Mouse (Mus musculus) olfactory bulb, adult 2 months (tissue): Measurements from ENCODE around the gene Ppme1. TPM values are rescaled to one million over a fixed set of nuclear protein-coding genes. Genes with fewer than 3 reads are reported as not detected.

Experiments
- H3K27ac ChIP-seq: fragments of 200-500 bp; 2 replicates; pipeline ENCODE4 v1.5.1; 2012; ENCODE audit warnings: low read depth, low read length; ENCODE audit not compliant: insufficient read depth
- H3K4me1 ChIP-seq: fragments of 200-500 bp; 2 replicates; pipeline ENCODE4 v1.6.1; 2012; ENCODE audit warnings: low read length; ENCODE audit not compliant: control insufficient read depth, insufficient read depth
- H3K4me3 ChIP-seq: fragments of 200-500 bp; 2 replicates; pipeline ENCODE4 v1.5.1; 2012; ENCODE audit warnings: mild to moderate bottlenecking, low read depth, low read length, moderate library complexity; ENCODE audit not compliant: insufficient read depth
- CTCF ChIP-seq: fragments of 200-500 bp; IDR thresholded peaks from 2 replicates; pipeline ENCODE4 v1.5.1; 2012; ENCODE audit warnings: low read depth, mild to moderate bottlenecking, low read length, moderate library complexity; ENCODE audit not compliant: insufficient read depth
- POLR2A ChIP-seq: fragments of 200-500 bp; IDR thresholded peaks from 2 replicates; pipeline ENCODE4 v1.6.1; 2012; ENCODE audit warnings: mild to moderate bottlenecking, low read depth, low read length, moderate library complexity; ENCODE audit not compliant: insufficient read depth
- WGBS: fragments of 180-500 bp; shearing (Covaris S2); methylation state at CpG from one replicate; pipeline ENCODE4 v1.1.7; 2018; 5-methylcytosine and 5-hydroxymethylcytosine counted together
- polyA plus RNA-seq: library from polyadenylated mRNA; stranded (reverse); fragments of >200 nt; gene quantifications from 2 replicates; pipeline ENCODE4 v1.2.4, GENCODE M21; 2012; ENCODE audit warnings: low replicate concordance; ENCODE audit not compliant: missing spikeins, insufficient read depth, insufficient read length

Ppme1 gene
- polyA plus RNA-seq, 1 experiment: not detected

DNA sequence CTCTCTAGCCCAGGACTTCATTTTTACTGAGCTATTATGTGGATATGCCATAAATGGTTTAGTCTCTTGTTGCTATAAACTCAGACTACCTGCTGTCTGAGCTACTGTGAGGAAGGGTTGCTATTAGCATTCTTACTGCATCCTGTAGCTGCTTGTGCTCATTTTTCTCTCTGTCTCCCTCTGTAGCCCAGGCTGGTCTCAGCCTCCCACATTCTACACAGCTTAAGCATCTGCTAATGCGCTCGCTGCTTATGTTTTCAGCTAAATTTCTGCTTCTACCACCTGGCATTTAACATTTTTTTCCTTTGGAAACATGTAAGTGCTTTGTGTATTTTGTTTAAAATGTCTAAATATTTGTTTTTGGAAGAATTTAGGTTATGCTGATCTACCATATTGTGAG is 76.4 kb downstream of the Ppme1 start:
- 68% methylated on average over 2 of the region's 2 CpGs for WGBS

DNA sequence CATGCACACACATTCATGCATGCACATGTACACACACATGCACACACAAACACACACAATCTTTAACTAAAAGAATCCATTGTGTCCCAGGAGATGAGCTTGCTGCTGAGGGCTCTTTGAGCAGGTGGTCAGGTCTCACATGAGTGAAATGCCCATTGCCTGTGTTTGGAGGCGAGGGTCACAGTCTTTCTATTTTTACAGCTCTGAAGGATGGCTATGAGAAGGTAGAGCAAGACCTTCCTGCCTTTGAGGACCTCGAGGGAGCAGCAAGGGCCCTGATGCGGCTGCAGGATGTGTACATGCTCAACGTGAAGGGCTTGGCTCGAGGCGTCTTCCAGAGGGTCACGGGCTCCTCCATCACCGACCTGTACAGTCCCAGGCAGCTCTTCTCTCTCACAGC is 78.6 kb downstream of the Ppme1 start:
- no peak for TF ChIP-seq POLR2A
- no peak for TF ChIP-seq CTCF
- Histone ChIP-seq H3K27ac (no peak overlapping the region), H3K4me3 (no peak overlapping the region), H3K4me1 (peaks cover 8% of the 10 kb centered on the region)
- 87% methylated on average over 8 of the region's 8 CpGs for WGBS

More for the DNA sequence above, 76.4 kb downstream of the Ppme1 start:
- no peak overlapping the region for H3K4me3 ChIP-seq
- H3K4me1 ChIP-seq: peaks cover 5% of the 10 kb centered on the region
- TF ChIP-seq CTCF: no peak
- no peak for TF ChIP-seq POLR2A
- H3K27ac ChIP-seq: no peak overlapping the region

DNA sequence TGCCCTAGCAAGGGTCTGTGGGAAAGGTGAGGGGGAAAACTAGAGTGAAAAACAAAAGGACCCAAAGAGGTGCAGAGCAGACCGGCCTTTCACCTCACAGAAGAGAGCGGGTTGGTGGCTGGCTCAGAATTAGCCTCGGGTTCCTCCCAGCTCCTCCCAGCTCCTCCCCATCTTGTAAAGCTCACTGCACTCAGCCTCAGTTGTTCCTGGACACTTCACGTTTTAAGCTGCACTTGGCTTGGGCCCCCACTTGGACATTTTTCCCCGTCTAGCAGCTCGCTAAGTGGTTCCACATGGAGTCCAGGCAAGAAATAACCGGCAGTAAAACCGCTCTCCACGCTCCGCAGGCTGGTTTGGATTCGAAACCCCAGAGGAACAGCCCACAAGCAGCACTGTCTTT is 83.5 kb downstream of the Ppme1 start:
- Histone ChIP-seq H3K27ac (no peak overlapping the region), H3K4me3 (no peak overlapping the region), H3K4me1 (peaks cover 13% of the 10 kb centered on the region)
- WGBS: 64% methylated on average over 11 of the region's 11 CpGs
- TF ChIP-seq CTCF: no peak
- no peak for TF ChIP-seq POLR2A

DNA sequence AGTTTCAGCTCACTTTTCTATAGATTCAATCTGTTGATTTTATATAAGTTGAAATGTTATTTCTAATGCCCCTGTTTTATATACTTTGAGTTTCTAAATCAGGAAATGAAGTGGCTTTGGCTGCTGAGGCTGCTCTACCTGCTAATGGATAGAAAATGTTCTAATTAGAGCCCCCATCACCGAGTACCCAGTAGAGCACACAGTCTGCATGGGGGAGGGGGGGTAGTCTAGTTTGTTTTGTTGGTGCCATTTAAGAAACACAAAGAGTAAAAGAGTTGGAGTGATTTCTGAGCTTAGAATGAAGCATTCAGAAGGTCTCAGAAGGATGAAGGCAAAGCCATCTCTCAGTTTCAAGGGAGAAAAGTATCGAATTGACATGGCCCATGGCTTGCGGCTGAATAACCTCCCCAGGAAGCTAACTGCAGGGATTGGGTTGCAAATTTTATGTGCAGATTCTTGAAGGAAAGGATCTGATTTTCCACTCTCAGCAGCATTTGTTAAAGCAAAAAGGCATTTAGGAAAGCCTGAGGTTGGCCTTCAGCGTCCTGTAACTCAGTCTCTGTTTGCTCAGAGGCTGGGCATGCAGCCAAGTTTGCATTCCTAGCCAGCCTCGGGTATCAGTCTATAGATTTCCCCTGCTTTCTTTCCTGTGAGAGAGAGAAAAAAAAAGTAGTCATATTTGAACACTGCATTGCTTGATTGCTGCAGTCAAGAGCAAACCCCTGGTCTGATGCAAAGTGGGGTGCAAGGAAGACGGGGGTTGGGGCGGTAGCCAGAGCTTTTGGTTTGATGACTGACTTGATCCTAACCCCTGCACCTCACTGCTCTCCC is 84.1 kb downstream of the Ppme1 start:
- Histone ChIP-seq H3K27ac (peak overlapping the region; percentile 2; the same call in 1 of the 2 replicates), H3K4me3 (no peak overlapping the region), H3K4me1 (peaks cover 13% of the 10 kb centered on the region)
- WGBS: 39% methylated on average over 7 of the region's 7 CpGs
- TF ChIP-seq CTCF: no peak
- TF ChIP-seq POLR2A: no peak

GRCm38 (mm10) chr7:100285383-100285782 is 86.7 kb downstream of the Ppme1 start, which contains the start of gene P4ha3:
Gene P4ha3 (plus strand): TSS chr7:100285520.
- TF ChIP-seq CTCF (no peak), POLR2A (no peak)
- WGBS: under 1% methylated on average over 52 of the region's 53 CpGs
- Histone ChIP-seq H3K4me1 (peaks cover 13% of the 10 kb centered on the region), H3K27ac (no peak within 1 kb of the TSS), H3K4me3 (peak within 1 kb of the TSS; percentile 62)

GRCm38 (mm10) chr7:100283298-100283697 is 88.8 kb downstream of the Ppme1 start:
- no peak overlapping the region for H3K27ac ChIP-seq
- WGBS: 22% methylated on average over 3 of the region's 3 CpGs
- H3K4me1 ChIP-seq: peaks cover 8% of the 10 kb centered on the region
- no peak for TF ChIP-seq POLR2A
- no peak for TF ChIP-seq CTCF
- H3K4me3 ChIP-seq: no peak overlapping the region

DNA sequence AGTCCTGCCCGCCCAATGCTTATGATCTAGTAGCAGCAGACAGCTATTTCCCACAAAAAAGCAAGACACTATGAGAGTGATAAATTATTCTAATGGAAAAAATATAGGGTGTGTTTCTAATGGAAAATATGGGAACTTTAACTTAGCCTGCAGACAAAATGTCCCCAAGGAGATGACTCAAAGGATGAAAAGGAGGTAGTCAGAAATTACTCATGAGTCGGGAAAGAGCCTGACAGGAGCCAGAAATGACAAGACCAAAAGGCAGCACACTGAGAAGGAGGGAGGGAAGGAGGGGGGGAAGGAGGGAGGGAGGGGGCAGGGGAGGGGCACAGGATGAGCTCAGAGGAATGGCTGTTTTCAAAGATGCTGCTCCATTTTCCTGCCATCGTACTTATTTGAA is 90.5 kb downstream of the Ppme1 start:
- no peak for TF ChIP-seq POLR2A
- no peak for TF ChIP-seq CTCF
- Histone ChIP-seq H3K4me3 (no peak overlapping the region), H3K27ac (no peak overlapping the region), H3K4me1 (peaks cover 7% of the 10 kb centered on the region)
- 66% methylated on average over 3 of the region's 3 CpGs for WGBS

- no peaks in the 10 kb centered on the region for H3K4me1 ChIP-seq
- H3K4me3 ChIP-seq: no peak overlapping the region
- H3K27ac ChIP-seq: no peak overlapping the region
- TF ChIP-seq CTCF (no peak), POLR2A (no peak)
- WGBS: 0% methylated on average over 1 of the region's 1 CpGs
Observed at GRCm38 (mm10) chr7:100279803-100280202, 92.3 kb downstream of the Ppme1 start.

Other genes starting within 250 kb of the Ppme1 start
- not detected in 2 replicates for gene Lipt2, start 213.0 kb downstream of the Ppme1 start, polyA plus RNA-seq
- gene Kcne3, start 195.8 kb downstream of the Ppme1 start, polyA plus RNA-seq: not detected in 2 replicates
- gene Pgm2l1, start 144.9 kb downstream of the Ppme1 start, polyA plus RNA-seq: not detected in 2 replicates
- gene P4ha3, start 86.8 kb downstream of the Ppme1 start, polyA plus RNA-seq: not detected in 2 replicates
- gene C2cd3, start 74 bp downstream of the Ppme1 start, polyA plus RNA-seq: 279 TPM in 1 of 2 replicates, not detected in the other
- not detected in 2 replicates for gene Ucp3, start 100.7 kb upstream of the Ppme1 start, polyA plus RNA-seq
- gene Ucp2, start 121.0 kb upstream of the Ppme1 start, polyA plus RNA-seq: 487 TPM in 1 of 2 replicates, not detected in the other
- not detected in 2 replicates for gene Dnajb13, start 142.7 kb upstream of the Ppme1 start, polyA plus RNA-seq
- gene Coa4, start 164.8 kb upstream of the Ppme1 start, polyA plus RNA-seq: not detected in 2 replicates
- not detected in 2 replicates for gene Rab6a, start 235.1 kb upstream of the Ppme1 start, polyA plus RNA-seq
- not detected in 2 replicates for gene Mrpl48, start 236.0 kb upstream of the Ppme1 start, polyA plus RNA-seq